Mouse (Mus musculus) ES-Bruce4 (cell line): Measurements from ENCODE around the gene Ptpdc1. TPM values are rescaled to one million over a fixed set of nuclear protein-coding genes. Genes with fewer than 3 reads are reported as not detected.

Source experiments
- H3K27ac ChIP-seq: 2 replicates; pipeline ENCODE4 v1.5.1; 2012; ENCODE audit warnings: low read length, inconsistent platforms; ENCODE audit not compliant: insufficient read depth
- H3K27me3 ChIP-seq: 2 replicates; pipeline ENCODE4 v1.6.1; 2012; ENCODE audit warnings: mild to moderate bottlenecking, low read length, inconsistent platforms; ENCODE audit not compliant: control insufficient read depth, poor library complexity, insufficient read depth, severe bottlenecking
- H3K36me3 ChIP-seq: 2 replicates; pipeline ENCODE4 v1.6.1; 2012; ENCODE audit warnings: inconsistent platforms, mild to moderate bottlenecking, low read length, moderate library complexity; ENCODE audit not compliant: control insufficient read depth, poor library complexity, insufficient read depth, severe bottlenecking
- H3K4me1 ChIP-seq: one replicate; pipeline ENCODE4 v1.8.1; 2011; ENCODE audit warnings: low read length; ENCODE audit not compliant: control insufficient read depth, insufficient read depth
- H3K4me3 ChIP-seq: 2 replicates; pipeline ENCODE4 v1.5.1; 2011; ENCODE audit warnings: low read depth, mild to moderate bottlenecking, low read length
- H3K9ac ChIP-seq: 2 replicates; pipeline ENCODE4 v1.6.1; 2012; ENCODE audit warnings: low read depth, mild to moderate bottlenecking, inconsistent platforms; ENCODE audit not compliant: poor library complexity, severe bottlenecking
- H3K9me3 ChIP-seq: replicated peaks from 2 replicates; pipeline ENCODE4 v1.6.1; 2012; ENCODE audit warnings: mild to moderate bottlenecking, low read length, inconsistent platforms; ENCODE audit not compliant: control insufficient read depth, poor library complexity, insufficient read depth, severe bottlenecking
- CTCF ChIP-seq: IDR thresholded peaks from one replicate; pipeline ENCODE4 v1.8.1; 2011; ENCODE audit warnings: low read depth, low read length
- EP300 ChIP-seq: IDR thresholded peaks from 2 replicates; pipeline ENCODE4 v1.6.1; 2011; ENCODE audit warnings: low read depth, low read length; ENCODE audit not compliant: insufficient read depth
- POLR2A ChIP-seq: IDR thresholded peaks from one replicate; pipeline ENCODE4 v1.8.1; 2011; ENCODE audit warnings: low read length; ENCODE audit not compliant: insufficient read depth
- polyA plus RNA-seq: library from polyadenylated mRNA; stranded (reverse); fragments of >200 nt; gene quantifications from 2 replicates; pipeline ENCODE4 v1.2.4, GENCODE M21; 2011; ENCODE audit warnings: low read depth; ENCODE audit not compliant: missing spikeins, insufficient read depth, insufficient read length

Gene Ptpdc1
- polyA plus RNA-seq, 1 experiment, result 6.2 TPM

GRCm38 (mm10) chr13:48566116-48566935 lies 59.1 kb downstream of the Ptpdc1 start:
- H3K27me3 ChIP-seq, result no peaks in the 10 kb centered on the region
- no peaks in the 10 kb centered on the region for H3K9me3 ChIP-seq
- no peaks in the 10 kb centered on the region for H3K4me1 ChIP-seq
- H3K9ac ChIP-seq, result no peak overlapping the region
- H3K36me3 ChIP-seq, result no peaks in the 10 kb centered on the region
- H3K4me3 ChIP-seq, result no peak overlapping the region
- H3K27ac ChIP-seq, result no peak overlapping the region
- TF ChIP-seq EP300, result no peak
- TF ChIP-seq CTCF, result no peak
- TF ChIP-seq POLR2A, result no peak

GRCm38 (mm10) chr13:48564881-48565600 lies 60.4 kb downstream of the Ptpdc1 start:
- Histone ChIP-seq H3K36me3 (no peaks in the 10 kb centered on the region), H3K27ac (peak overlapping the region; percentile 13; the same call in 1 of the 2 replicates), H3K4me1 (no peaks in the 10 kb centered on the region), H3K9me3 (no peaks in the 10 kb centered on the region), H3K27me3 (no peaks in the 10 kb centered on the region), H3K9ac (no peak overlapping the region), H3K4me3 (no peak overlapping the region)
- TF ChIP-seq EP300 (peak; percentile 56; the same call in 1 of the 2 replicates), POLR2A (no peak), CTCF (no peak)

GRCm38 (mm10) chr13:48562336-48562735 lies 63.1 kb downstream of the Ptpdc1 start:
- H3K36me3 ChIP-seq, result no peaks in the 10 kb centered on the region
- no peaks in the 10 kb centered on the region for H3K4me1 ChIP-seq
- H3K27me3 ChIP-seq, result no peaks in the 10 kb centered on the region
- no peak overlapping the region for H3K9ac ChIP-seq
- no peaks in the 10 kb centered on the region for H3K9me3 ChIP-seq
- H3K4me3 ChIP-seq, result no peak overlapping the region
- no peak overlapping the region for H3K27ac ChIP-seq
- TF ChIP-seq CTCF (no peak), EP300 (no peak), POLR2A (no peak)

- H3K36me3 ChIP-seq, result no peaks in the 10 kb centered on the region
- no peaks in the 10 kb centered on the region for H3K9me3 ChIP-seq
- TF ChIP-seq POLR2A (no peak), CTCF (no peak), EP300 (no peak)
- no peaks in the 10 kb centered on the region for H3K4me1 ChIP-seq
- H3K9ac ChIP-seq, result no peak overlapping the region
- no peak overlapping the region for H3K4me3 ChIP-seq
- no peak overlapping the region for H3K27ac ChIP-seq
- no peaks in the 10 kb centered on the region for H3K27me3 ChIP-seq
Measured at GRCm38 (mm10) chr13:48561481-48561880, 64.0 kb downstream of the Ptpdc1 start.

- Histone ChIP-seq H3K4me3 (no peak overlapping the region), H3K4me1 (no peaks in the 10 kb centered on the region), H3K9me3 (no peaks in the 10 kb centered on the region), H3K9ac (no peak overlapping the region), H3K27ac (no peak overlapping the region), H3K36me3 (no peaks in the 10 kb centered on the region), H3K27me3 (no peaks in the 10 kb centered on the region)
- no peak for TF ChIP-seq POLR2A
- TF ChIP-seq CTCF, result no peak
- TF ChIP-seq EP300, result no peak
Measured at GRCm38 (mm10) chr13:48555976-48556375, 69.5 kb downstream of the Ptpdc1 start.

GRCm38 (mm10) chr13:48554552-48554951 lies 70.9 kb downstream of the Ptpdc1 start:
- Histone ChIP-seq H3K9me3 (no peaks in the 10 kb centered on the region), H3K27ac (no peak overlapping the region)
- TF ChIP-seq EP300 (no peak), CTCF (no peak), POLR2A (no peak)

More at GRCm38 (mm10) chr13:48554552-48554951, 70.9 kb downstream of the Ptpdc1 start:
- H3K4me1 ChIP-seq, result no peaks in the 10 kb centered on the region
- H3K27me3 ChIP-seq, result no peaks in the 10 kb centered on the region
- no peaks in the 10 kb centered on the region for H3K36me3 ChIP-seq
- H3K9ac ChIP-seq, result no peak overlapping the region
- H3K4me3 ChIP-seq, result no peak overlapping the region
